Mouse (Mus musculus) embryonic facial prominence, embryonic 11.5 days (tissue): ENCODE results near the gene Cdpf1. TPM values are rescaled to one million over a fixed set of nuclear protein-coding genes. Genes with fewer than 3 reads are reported as not detected.
A peak's percentile ranks its signal among the peaks of the same experiment; 100 is the strongest.

Source experiments
- ATAC-seq: fragments of 200-750 bp; cut with Nextera tagmentation; replicated peaks from 2 replicates; pipeline ENCODE4 v1.8.0; 2017; ENCODE audit warnings: low read depth; ENCODE audit not compliant: insufficient number of reproducible peaks, low FRiP score, low TSS enrichment
- DNase-seq: peaks from one replicate; pipeline ENCODE4 v3.0.0-alpha.2; 2015; ENCODE audit warnings: low spot score
- H3K27ac ChIP-seq: fragments of 300-500 bp; sonication (generic); replicated peaks from 2 replicates; pipeline ENCODE4 v1.5.1; 2014; ENCODE audit warnings: mild to moderate bottlenecking, low read depth, low read length, control low read depth
- H3K27me3 ChIP-seq: fragments of 300-500 bp; sonication (generic); 2 replicates; pipeline ENCODE4 v1.6.1; 2014; ENCODE audit warnings: mild to moderate bottlenecking, low read length, moderate library complexity, mixed read lengths; ENCODE audit not compliant: control insufficient read depth, insufficient read depth
- H3K36me3 ChIP-seq: fragments of 300-500 bp; sonication (generic); replicated peaks from 2 replicates; pipeline ENCODE4 v1.6.1; 2014; ENCODE audit warnings: low read depth, mild to moderate bottlenecking, low read length, moderate library complexity, mixed read lengths; ENCODE audit not compliant: control insufficient read depth, insufficient read depth
- H3K4me1 ChIP-seq: fragments of 300-500 bp; sonication (generic); 2 replicates; pipeline ENCODE4 v1.6.1; 2014; ENCODE audit warnings: low read length, mixed read lengths; ENCODE audit not compliant: control insufficient read depth, insufficient read depth
- H3K4me2 ChIP-seq: fragments of 300-500 bp; sonication (generic); 2 replicates; pipeline ENCODE4 v1.6.1; 2014; ENCODE audit warnings: low read depth, mild to moderate bottlenecking, control low read depth, low read length, moderate library complexity
- H3K4me3 ChIP-seq: fragments of 300-500 bp; sonication (generic); 2 replicates; pipeline ENCODE4 v1.5.1; 2014; ENCODE audit warnings: low read depth, low read length, control low read depth
- H3K9ac ChIP-seq: fragments of 300-500 bp; sonication (generic); replicated peaks from 2 replicates; pipeline ENCODE4 v1.6.1; 2014; ENCODE audit warnings: mild to moderate bottlenecking, control low read depth, low read length
- H3K9me3 ChIP-seq: fragments of 300-500 bp; sonication (generic); replicated peaks from 2 replicates; pipeline ENCODE4 v1.6.1; 2016; ENCODE audit warnings: mild to moderate bottlenecking, low read length, inconsistent platforms, mixed read lengths; ENCODE audit not compliant: control insufficient read depth
- WGBS: fragments of 180-500 bp; shearing (Covaris S2); extraction: QIAGEN DNeasy Blood & Tissue Kit; methylation state at CpG from one replicate; pipeline ENCODE4 v1.1.7; 2014; 5-methylcytosine and 5-hydroxymethylcytosine counted together
- polyA plus RNA-seq: library from polyadenylated mRNA; unstranded; fragments of >200 nt; fragmentation: Nextera tagmentation; extraction: Ambion mirVana; gene quantifications from 2 replicates; pipeline ENCODE4 v1.2.1, GENCODE M21; 2014

Gene Cdpf1
- polyA plus RNA-seq, 1 experiment from 2014 or later: 22.1 TPM

DNA sequence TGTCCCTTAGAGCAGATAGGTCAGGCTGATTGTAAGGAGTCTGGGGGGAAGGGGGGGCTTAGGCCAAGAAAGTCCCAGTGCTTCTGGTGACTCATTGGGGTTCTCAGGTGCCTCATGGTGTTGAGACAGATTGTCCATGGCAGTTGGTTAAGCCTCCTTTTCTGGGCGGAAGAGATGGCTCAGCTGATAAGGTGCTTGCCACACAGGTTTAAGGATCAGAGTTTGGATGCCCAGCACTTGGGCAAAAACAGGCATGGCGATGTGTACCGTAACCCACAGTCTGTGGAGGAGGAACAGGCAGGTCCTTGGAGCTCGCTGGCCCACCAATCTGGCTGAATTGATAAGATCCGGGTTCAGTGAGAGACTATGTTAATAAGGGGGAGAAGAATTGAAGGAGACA, 25.4 kb upstream of the Cdpf1 start:
- ATAC-seq (no peak), DNase-seq (no peak)
- Histone ChIP-seq H3K9me3 (no peaks in the 10 kb centered on the region), H3K36me3 (no peaks in the 10 kb centered on the region), H3K4me2 (no peak overlapping the region), H3K27me3 (no peaks in the 10 kb centered on the region), H3K4me1 (no peaks in the 10 kb centered on the region), H3K27ac (no peak overlapping the region), H3K9ac (no peak overlapping the region), H3K4me3 (no peak overlapping the region)
- WGBS: 89% methylated on average over 5 of the region's 5 CpGs

DNA sequence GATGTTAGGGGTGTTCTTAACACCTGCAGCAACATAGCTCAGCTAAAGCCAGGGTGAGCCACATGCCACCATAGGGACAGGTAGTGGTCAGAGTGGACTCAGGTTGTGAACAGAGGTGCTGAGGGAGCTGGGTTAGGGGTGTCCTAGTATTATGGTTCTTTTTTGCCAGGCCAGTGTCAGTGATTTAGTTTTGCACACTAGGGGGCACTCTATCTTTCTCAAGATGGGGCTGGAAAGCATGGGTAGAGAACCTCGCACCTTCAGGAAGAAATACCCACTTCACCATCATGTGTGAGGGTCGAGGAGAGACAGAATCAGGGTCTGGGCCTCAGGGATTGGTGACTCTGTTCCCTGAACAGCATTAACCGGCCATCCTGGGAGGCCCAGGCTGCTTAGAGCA, 23.8 kb upstream of the Cdpf1 start:
- ATAC-seq (no peak), DNase-seq (no peak)
- H3K27me3 ChIP-seq: no peaks in the 10 kb centered on the region
- WGBS: 55% methylated on average over 3 of the region's 3 CpGs
- no peaks in the 10 kb centered on the region for H3K4me1 ChIP-seq
- no peak overlapping the region for H3K27ac ChIP-seq
- H3K9ac ChIP-seq: no peak overlapping the region
- H3K36me3 ChIP-seq: no peaks in the 10 kb centered on the region
- no peak overlapping the region for H3K4me3 ChIP-seq
- no peaks in the 10 kb centered on the region for H3K9me3 ChIP-seq
- H3K4me2 ChIP-seq: no peak overlapping the region

GRCm38 (mm10) chr15:85832599-85832998, 21.1 kb upstream of the Cdpf1 start:
- H3K9me3 ChIP-seq: no peaks in the 10 kb centered on the region
- no peak overlapping the region for H3K27ac ChIP-seq
- peak overlapping the region; percentile 63 for H3K9ac ChIP-seq
- WGBS: 48% methylated on average over 8 of the region's 8 CpGs
- no peaks in the 10 kb centered on the region for H3K4me1 ChIP-seq
- H3K27me3 ChIP-seq: no peaks in the 10 kb centered on the region
- H3K36me3 ChIP-seq: no peaks in the 10 kb centered on the region
- no peak for ATAC-seq
- H3K4me2 ChIP-seq: peak overlapping the region; percentile 77
- peak overlapping the region; percentile 55 for H3K4me3 ChIP-seq
- DNase-seq: no peak

GRCm38 (mm10) chr15:85831954-85832590, 20.6 kb upstream of the Cdpf1 start, which contains the start of gene Ttc38:
TSS of gene Ttc38 (plus strand) at chr15:85832306.
- peak; percentile 83 for ATAC-seq
- H3K27me3 ChIP-seq: no peaks in the 10 kb centered on the region
- peak; percentile 79 for DNase-seq
- peak within 1 kb of the TSS; percentile 63 for H3K9ac ChIP-seq
- H3K4me2 ChIP-seq: peak within 1 kb of the TSS; percentile 77
- no peaks in the 10 kb centered on the region for H3K36me3 ChIP-seq
- H3K4me3 ChIP-seq: peak within 1 kb of the TSS; percentile 55
- no peaks in the 10 kb centered on the region for H3K9me3 ChIP-seq
- no peaks in the 10 kb centered on the region for H3K4me1 ChIP-seq
- WGBS: 2% methylated on average over 27 of the region's 27 CpGs
- no peak within 1 kb of the TSS for H3K27ac ChIP-seq

GRCm38 (mm10) chr15:85829470-85829869, 18.0 kb upstream of the Cdpf1 start:
- Histone ChIP-seq H3K4me3 (no peak overlapping the region), H3K27me3 (no peaks in the 10 kb centered on the region), H3K9ac (no peak overlapping the region), H3K4me1 (no peaks in the 10 kb centered on the region), H3K4me2 (no peak overlapping the region), H3K27ac (no peak overlapping the region), H3K36me3 (no peaks in the 10 kb centered on the region), H3K9me3 (no peaks in the 10 kb centered on the region)
- WGBS: 65% methylated on average over 5 of the region's 5 CpGs
- ATAC-seq (no peak), DNase-seq (no peak)

DNA sequence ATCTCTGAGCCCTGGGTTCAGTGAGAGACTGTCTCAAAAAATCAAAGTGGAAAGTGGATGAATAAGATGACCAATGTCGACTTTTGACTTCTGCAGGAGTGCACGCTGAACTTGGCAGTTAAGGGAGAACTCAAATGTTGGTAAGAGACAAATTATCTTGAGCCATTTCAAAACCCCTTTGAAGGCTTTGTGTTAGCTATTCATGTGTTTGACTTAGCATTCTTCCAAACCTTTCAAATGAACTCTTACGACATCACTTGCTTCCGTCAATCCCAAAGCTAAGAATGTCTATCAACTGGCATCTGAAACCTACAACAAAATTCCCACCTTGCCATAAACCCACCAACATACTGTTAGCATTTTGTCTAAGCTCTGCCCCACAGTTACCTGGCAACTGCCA, 16.6 kb upstream of the Cdpf1 start:
- Histone ChIP-seq H3K4me2 (no peak overlapping the region), H3K9me3 (no peaks in the 10 kb centered on the region), H3K4me1 (no peaks in the 10 kb centered on the region), H3K36me3 (no peaks in the 10 kb centered on the region), H3K27ac (no peak overlapping the region), H3K27me3 (no peaks in the 10 kb centered on the region), H3K4me3 (no peak overlapping the region), H3K9ac (no peak overlapping the region)
- ATAC-seq (no peak), DNase-seq (no peak)
- 87% methylated on average over 4 of the region's 4 CpGs for WGBS

- Histone ChIP-seq H3K4me2 (no peak overlapping the region), H3K27ac (no peak overlapping the region), H3K9ac (no peak overlapping the region), H3K4me3 (no peak overlapping the region), H3K36me3 (no peaks in the 10 kb centered on the region), H3K27me3 (no peaks in the 10 kb centered on the region), H3K9me3 (no peaks in the 10 kb centered on the region), H3K4me1 (no peaks in the 10 kb centered on the region)
- 71% methylated on average over 5 of the region's 5 CpGs for WGBS
- DNase-seq (no peak), ATAC-seq (no peak)
Measured at GRCm38 (mm10) chr15:85826676-85827075, 15.2 kb upstream of the Cdpf1 start.

DNA sequence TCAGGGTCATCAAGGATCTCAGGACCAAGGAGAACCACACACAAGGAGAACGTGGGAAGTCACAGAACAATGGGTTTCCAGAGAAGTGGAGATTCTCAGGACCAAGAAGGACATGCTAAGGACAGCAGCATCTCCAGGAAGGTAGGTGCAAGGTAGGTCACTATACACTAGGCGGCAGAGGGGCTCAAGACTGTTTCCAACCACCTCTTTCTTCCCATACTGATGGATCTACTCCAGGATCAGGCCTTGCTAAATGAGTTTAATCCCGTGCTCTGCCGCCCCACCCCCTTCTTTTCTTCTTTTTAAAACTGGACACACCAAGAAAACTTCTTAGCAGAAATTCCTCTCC, 10.5 kb upstream of the Cdpf1 start:
- H3K27ac ChIP-seq: no peak overlapping the region
- no peaks in the 10 kb centered on the region for H3K36me3 ChIP-seq
- peaks cover 2% of the 10 kb centered on the region; the same call in 1 of the 2 replicates for H3K27me3 ChIP-seq
- no peaks in the 10 kb centered on the region for H3K9me3 ChIP-seq
- H3K4me1 ChIP-seq: no peaks in the 10 kb centered on the region
- DNase-seq: peak; percentile 47
- peak overlapping the region; percentile 98 for H3K4me2 ChIP-seq
- ATAC-seq: no peak
- H3K9ac ChIP-seq: peak overlapping the region; percentile 85
- peak overlapping the region; percentile 49 for H3K4me3 ChIP-seq
- WGBS: 13% methylated on average over 4 of the region's 4 CpGs
